Mouse (Mus musculus): ENCODE data around the gene Ldoc1. TPM values are rescaled to one million over a fixed set of nuclear protein-coding genes. Genes with fewer than 3 reads are reported as not detected.

The Ldoc1 gene
- total RNA-seq (2023) = not detected

DNA sequence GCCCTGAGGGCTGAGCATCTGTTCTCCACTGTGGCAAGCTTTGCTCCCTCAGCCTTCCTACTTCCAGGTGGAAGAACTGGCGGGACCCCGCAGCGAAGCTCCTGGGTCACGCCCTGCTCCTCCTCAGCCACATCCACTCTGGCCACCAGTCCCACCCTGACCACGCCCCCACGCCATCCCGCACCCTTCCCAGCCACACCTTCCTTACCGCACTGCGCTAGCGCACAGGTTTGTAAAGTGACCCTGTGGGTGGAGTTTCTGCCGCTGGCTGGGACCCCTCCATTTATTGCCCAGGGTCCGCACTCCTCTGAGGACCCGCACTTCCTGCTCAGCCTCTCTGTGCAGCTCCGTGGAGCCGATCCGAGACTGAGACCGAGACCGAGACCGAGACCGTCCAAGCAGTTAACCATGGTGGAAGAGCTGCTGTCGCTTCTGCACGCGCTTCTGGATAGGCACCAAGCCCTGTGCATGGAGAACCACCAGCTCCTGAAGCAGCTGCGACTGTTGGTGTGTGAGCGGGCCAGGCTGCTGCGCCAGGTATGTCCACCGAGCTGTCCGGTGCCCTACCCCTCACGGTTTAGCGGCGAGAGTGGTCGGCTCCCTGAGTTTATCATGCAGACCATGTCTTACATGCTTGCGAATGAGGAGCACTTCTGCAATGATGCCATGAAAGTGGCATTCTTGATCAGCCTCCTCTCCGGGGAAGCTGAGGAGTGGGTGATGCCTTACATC is at the start of gene Ldoc1:
TSS of gene Ldoc1 (plus strand) at position 196 of the 732 bp plus-strand sequence.

Measured in CD4-positive naive resting alpha-beta T cell, adult 57 days (primary cell).